Mouse (Mus musculus) lung, postnatal 0 days (tissue): ENCODE measurements at regions not wholly inside any gene's neighbourhood (a gene's known extent, or its start where the extent isn't known, plus 50 kb on each side); places are given as distances from the start of the nearest gene placed in this dataset.

Experiments used
- CTCF ChIP-seq: IDR thresholded peaks from 2 replicates; pipeline ENCODE4 v1.5.1; 2016; ENCODE audit warnings: antibody characterized with exemption, mild to moderate bottlenecking
- EP300 ChIP-seq: IDR thresholded peaks from 2 replicates; pipeline ENCODE4 v1.6.1; 2016; ENCODE audit warnings: antibody characterized with exemption, mild to moderate bottlenecking, control low read depth

DNA sequence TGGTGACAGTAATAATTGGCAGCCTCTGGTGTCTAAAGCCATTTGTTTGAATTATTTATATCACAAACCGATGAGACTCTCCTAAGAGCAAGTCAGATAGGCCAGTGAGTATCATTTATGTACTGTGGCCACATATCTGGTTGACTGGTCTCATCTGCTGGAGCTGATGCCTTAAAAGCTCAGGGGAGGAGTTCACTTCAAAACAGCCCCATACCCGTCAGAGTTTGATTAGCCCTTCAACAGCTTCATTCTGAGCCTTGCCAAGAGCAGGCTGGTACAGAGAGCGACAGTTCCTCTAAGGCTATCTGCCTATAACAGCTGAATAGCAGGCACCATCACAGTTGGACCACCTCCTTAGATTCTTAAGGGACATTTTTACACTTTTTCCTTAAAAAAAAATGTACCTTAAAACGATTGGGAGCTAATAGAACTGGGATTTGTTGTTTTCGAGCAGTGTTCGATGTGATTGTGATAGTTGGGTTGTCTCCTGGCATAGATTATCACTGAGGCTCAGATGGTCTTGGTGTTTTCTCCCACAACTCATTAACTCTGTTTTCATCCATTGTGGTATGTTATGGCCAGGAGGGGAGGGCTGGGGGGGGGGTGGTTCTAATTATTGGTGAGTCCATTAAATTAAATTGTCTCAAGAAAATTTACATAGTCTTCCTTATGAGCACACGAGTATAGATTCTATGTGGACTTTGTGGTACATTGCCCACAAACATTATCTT, 68.0 kb upstream of the Rgmb start:
- TF ChIP-seq CTCF (no peak), EP300 (no peak)
